Mouse (Mus musculus): ENCODE data around the gene Dnase1l3.

Dnase1l3 gene

DNA sequence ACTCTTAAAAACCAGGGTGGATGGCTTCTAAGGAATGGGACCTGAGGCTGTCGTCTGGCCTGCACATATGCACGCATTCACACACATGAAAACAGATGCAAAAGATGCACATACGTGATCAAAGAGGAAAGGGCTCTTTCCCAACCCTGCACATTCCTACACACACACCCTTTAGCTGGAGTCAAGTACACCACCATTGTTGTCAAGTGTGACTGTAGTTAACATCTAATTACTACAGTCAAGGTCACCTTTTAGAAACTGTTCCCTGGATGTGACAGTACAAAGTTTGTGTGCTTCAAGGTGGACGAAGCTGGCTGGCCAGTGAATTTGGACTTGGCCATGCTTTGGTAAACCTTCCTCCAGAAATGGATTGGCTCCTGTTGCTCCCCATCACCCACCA lies 62.2 kb downstream of the Dnase1l3 start:
- no peak for DNase-seq (ENCODE audit: low spot score)

DNA sequence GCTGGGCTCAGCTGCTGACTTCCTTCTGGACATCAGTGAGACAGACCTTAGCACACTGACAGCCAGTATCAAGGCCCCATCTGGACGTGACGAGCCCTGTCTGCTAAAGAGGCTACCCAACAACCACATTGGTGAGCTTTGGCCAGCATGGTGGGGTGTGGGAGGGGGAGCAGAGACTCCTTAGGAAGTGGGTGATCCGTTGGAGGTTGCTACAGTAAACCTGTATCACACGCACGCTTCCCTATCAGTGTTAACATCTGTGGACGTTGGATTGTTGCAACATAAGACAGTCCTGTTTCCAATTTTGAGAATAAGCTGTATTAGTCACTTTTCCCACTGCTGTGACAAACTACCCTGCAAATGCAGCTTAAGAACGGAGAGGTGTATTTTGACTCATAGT lies 65.3 kb downstream of the Dnase1l3 start:
- DNase-seq (ENCODE audit: low spot score): no peak

DNA sequence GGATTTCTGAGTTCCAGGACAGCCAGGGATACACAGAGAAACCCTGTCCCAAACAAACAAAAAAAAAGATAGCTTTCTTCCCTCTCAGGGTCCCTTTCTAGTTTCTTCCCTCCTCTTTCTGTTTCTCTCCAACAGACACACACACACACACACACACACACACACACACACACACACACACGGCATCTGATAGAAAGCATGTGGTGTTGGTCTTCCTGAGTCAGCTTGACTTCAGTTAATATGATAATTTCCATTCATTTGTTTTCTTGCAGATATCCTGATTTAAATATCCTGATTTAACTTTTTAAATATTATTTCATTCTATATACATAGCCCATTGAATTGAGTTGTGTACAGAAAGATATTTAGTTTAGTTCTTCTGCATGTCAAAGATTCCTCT lies 66.0 kb downstream of the Dnase1l3 start:
- DNase-seq (ENCODE audit: low spot score): no peak

DNA sequence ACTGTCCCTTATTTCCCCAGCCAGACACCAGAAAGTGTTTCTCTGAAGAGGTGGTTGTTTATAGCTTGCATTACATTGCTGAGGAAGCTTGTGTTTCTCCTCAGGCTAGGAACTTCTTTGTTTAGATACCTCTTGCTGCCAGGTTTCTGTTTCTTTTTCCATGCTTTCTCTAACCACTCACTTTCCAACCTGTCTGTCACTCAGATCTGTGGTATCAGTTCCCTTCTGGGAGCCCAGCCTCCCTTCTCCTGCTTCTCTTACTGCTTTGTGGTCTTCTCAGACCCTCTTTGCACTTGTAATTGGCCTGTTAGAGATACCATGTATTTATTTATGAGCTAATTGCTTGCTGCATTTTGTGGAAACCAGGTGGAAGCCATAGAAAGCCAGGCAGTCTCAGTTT lies 70.7 kb downstream of the Dnase1l3 start:
- DNase-seq (ENCODE audit: low spot score): no peak

DNA sequence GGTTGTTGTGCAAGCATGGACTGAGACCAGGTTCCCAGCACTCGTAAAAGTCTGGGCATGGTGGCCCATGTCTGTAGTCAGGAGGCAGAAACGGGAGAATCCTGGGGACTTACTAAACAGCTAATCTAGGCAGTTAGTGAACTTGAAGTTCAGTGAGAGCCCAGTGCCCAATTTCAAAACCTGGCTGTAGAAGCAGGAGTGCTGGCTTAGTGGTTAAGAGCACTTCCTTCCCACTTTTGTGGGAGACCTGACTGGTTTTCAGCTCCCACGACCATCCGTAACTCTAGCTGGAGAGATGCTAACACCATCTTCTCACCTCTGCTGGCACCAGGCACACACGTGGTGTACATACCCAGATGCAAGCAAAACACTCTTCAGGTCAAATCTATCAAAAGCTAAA lies 72.9 kb downstream of the Dnase1l3 start:
- DNase-seq (ENCODE audit: low spot score): no peak

DNA sequence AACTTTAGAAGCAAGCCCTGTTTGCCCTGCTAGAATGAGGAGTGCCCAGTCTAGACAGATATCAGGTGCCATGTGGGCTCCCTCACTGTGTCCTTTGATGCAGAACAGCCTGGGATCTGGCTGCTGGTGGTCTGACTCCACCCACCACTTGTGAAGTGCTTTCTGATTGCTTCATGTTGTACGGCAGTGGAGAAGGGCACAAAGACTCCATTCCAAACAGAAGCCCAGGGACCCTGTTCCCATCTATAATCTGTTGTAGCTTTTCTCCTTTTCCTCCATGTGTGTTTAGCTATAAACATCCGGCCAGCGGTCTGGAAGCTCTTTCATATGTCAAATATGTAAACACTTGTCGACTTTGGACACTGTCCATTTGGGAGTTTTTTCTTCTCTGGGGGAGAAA lies 74.5 kb downstream of the Dnase1l3 start:
- DNase-seq (ENCODE audit: low spot score): no peak

DNA sequence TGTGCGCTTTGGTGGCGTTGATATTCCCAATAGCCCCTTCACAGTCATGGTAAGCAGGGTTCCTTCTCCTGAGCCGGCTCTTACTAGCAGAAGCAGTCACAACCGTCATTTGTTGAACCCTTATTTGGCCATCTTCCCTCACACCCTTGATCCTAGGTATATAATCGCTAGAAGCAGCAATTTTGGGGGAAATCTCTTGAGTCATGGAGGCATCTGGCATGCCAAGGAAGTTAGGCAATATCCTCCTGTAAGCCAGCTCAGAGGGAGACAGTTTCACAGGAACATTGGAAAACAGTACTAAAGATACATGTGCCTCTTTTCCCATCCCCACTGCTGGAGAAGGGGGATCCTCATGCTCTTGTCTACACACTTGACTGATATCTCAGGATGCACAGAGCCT lies 75.1 kb downstream of the Dnase1l3 start:
- no peak for DNase-seq (ENCODE audit: low spot score)

GRCm38 (mm10) chr14:7918150-7918991 lies 76.0 kb downstream of the Dnase1l3 start:
- no peak for DNase-seq (ENCODE audit: low spot score)

Data from MN1 (cell line).